Mouse (Mus musculus) left cerebral cortex, postnatal 10 days (tissue): ENCODE measurements at regions not wholly inside any gene's neighbourhood (a gene's known extent, or its start where the extent isn't known, plus 50 kb on each side); places are given as distances from the start of the nearest gene placed in this dataset.
A peak's percentile ranks its signal among the peaks of the same experiment; 100 is the strongest.

ENCODE experiments used
- DNase-seq, 2 experiments: peaks; one replicate each; pipeline ENCODE4 v3.0.0; 2021 to 2022; ENCODE audit warnings: low spot score in 2 of 2, mixed read lengths in 1 of 2; ENCODE audit errors: extremely low spot score in 1 of 2
- intact Hi-C: fragments of 180-260 bp; cut with DNase I; formaldehyde crosslinking; loops from one replicate; pipeline ENCODE4 v1.15.1; 2025

DNA sequence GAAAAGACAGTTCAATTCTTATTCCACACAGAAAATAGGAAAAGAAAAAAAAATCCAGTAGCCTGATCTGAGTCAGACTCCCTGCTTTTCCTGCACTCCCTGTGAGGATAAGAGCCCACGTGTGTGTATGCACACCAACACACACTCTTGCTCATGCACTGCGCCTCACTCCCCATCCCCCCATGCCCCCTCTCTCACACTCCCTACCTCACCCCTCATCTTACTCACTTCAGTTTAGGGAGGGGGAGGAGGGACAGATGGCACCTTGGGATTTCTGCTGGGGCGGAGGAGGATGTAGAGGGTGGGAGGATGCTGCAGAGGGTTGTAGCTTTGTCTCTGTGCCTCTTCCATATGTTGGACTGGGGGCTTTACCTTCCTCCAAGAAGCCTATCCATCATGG, 85.8 kb upstream of the Sulf2 start:
- intact Hi-C loops, result no loop called here

DNA sequence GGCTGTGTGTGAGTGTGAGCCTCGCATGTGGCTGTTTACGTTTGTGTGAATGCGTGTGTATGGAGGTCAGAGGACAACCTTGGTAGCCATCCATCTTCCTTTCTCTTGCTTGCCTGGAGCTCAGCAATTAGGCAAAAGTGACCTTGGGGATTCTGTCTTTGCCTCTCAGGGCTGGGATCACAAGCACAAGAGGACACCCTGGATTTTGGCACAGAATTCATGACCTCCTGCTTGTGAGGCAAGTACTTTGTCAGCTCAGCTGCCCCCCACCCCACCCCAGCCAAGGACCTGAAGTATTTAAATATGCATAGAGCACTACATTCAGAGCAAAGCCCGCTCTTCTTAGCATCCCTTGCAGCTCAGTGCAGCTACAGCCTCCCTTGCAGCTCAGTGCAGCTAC, 84.6 kb upstream of the Sulf2 start:
- intact Hi-C loops, result no loop called here

More for the DNA sequence above, 85.8 kb upstream of the Sulf2 start:
- peak in 1 of 2 experiments; percentile 40 for DNase-seq

DNA sequence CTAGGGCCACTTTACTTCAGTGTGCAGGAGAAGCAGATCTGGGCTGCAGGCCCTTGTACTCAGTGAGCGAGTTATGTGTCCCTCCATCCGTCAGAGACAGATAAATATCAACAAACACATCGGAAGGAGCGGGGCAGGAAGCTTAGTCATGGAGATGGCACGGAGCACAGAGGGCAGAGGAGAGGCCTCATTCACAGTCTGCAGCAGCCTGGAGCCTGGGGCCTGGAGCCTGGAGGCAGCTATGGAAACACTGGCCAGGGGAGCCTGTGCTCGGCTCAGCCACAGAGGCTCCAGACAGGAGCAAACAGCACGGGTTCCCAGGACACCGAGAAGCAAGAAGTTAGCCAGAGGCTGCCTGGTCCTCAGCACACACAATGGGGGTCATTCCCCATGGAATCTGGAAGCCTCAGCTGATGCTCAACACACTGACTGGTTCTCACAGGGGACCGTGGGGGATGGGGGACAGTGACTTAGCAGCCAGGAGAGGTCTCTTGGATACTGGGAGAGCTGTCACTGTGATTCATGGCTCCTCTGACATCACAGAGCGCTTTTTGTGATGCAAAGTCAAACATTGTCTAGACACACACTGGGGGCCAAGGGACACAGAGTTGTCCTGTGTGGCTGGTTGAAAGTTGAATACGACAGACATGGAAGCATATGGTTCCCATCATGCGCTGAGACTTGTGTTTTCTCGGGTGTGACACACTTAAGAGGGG, 82.2 kb upstream of the Sulf2 start:
- DNase-seq, result peak in 1 of 2 experiments; percentile 42
- intact Hi-C loops, result no loop called here

More for the DNA sequence above, 84.6 kb upstream of the Sulf2 start:
- no peak for DNase-seq

DNA sequence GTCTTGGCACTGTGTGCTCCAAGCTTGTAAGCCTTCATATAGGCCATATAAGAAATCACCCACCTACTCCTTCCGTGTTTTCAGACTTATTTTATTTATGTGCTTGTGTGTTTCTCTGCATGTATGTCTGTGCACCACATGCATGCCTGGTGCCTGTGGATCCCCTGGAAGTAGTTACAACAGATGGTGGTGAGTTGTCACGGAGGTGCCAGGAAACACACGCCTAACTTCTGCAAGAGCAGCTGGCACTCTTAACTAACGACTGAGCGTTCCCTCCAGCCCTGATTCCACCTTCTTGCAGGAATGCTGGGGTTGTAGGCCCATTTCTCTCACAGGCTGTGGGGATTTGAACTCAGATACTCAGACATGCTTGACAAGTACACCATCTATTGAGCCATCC, 80.6 kb upstream of the Sulf2 start:
- intact Hi-C loops, result no loop called here
- peak in 1 of 2 experiments; percentile 41 for DNase-seq

DNA sequence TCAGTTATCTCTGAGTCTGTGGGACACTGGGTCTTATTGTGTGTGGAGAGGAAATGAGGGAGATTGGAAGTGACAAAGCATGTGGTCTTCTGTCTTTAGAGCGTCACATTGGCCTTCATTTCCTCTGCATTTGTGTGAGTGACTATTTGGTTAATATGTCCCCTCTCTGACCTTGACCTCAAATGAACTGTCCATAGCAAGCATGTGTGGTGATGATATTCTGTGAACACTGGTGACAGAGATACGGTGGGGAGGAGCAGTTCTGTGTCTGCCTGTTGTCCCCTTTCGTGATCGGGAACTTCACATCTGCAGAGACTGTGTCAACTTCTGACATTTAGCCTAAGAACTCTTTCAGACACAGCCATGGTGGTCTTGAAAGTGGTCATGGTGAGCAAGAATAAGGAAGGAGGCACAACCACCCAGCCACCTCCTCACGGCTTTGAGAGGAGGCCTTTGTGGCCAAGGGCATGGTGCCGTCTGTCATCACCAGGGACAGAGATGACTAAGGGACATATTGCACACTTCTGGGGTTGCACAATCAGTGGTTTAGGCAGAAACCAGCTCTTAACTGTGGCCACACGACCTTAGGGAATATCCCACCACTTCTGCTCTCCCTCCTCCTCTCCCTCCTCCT, 79.2 kb upstream of the Sulf2 start:
- no peak for DNase-seq
- intact Hi-C loops, result no loop called here

DNA sequence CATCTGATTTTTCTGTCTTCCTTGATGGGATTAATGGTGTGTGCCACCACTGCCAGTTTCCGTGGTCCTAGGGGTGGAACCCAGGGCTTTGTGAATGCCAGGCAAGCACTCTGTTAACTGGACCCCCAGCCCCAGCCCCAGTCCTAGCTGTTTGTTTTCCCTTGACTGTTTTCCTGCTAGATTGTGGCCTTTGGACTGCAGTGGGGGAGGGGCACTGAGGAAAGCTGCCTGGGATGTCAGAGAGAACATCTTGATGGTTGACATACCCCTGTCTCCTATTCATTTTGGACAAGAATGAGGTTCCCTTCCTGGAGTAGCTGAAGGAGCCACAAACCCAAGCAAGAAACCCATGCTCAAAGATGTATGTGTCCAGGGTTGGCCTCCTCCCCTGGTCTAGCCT, 77.8 kb upstream of the Sulf2 start:
- no peak for DNase-seq
- intact Hi-C loops, result no loop called here

DNA sequence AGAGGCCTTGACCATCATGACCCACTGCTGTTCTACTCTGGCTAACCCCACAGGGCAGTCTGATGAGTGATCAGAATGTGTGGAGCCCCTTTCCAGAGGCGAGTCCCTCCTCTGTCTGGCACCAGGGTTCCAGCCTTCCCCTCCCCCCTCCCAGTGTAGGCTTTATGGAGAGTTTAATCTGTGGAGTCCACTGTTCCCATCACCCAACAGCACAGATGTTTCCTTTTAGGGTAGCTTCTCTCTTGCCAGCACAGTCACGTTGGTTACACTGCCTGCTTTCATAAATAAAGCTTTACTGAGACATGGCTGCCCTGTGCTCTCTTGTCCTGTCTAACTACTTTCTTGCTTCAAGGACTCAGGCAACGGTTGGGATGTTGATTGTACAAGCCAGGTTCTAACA, 76.9 kb upstream of the Sulf2 start:
- intact Hi-C loops, result no loop called here
- no peak for DNase-seq

DNA sequence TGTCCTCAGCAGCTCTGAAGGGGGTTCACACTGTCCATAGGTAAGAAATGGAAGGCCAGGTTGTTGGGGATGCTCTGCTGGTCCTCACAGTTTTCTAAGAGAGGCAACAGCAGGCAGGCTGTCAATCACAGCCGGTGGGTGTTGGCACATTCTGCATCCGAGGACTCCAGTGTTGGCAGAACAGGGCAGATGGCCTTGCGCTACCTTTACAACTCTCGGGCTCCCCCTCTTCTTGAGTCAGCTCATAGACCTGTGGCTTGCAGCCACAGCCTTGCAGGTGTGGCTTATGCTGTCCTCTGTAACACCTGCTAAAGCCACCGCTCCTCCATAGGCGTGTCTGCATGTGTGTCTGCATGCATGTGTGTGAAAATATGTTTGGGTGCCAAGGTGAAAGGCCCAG, 75.2 kb upstream of the Sulf2 start:
- intact Hi-C loops, result no loop called here

DNA sequence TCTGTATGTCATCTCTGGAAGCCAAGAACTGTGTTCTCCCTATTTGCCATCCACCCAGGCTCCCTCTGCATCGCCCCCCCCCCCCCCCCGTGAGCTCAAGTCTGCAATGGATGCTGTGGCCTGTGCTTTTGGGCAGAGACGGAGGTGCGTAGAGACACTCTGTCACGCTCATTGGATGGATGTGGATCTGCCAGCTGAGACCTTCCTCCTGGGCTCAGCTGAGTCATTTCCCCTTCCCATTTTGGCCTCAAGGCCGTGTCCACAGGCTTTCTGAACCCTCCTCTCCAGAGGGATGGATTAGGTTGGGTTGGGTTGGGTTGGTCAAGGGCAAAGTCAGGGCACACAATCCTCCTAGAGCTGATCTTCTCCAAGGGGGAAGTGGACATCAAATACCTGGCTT, 72.9 kb upstream of the Sulf2 start:
- DNase-seq, result no peak
- intact Hi-C loops, result no loop called here

More for the DNA sequence above, 75.2 kb upstream of the Sulf2 start:
- DNase-seq, result no peak

DNA sequence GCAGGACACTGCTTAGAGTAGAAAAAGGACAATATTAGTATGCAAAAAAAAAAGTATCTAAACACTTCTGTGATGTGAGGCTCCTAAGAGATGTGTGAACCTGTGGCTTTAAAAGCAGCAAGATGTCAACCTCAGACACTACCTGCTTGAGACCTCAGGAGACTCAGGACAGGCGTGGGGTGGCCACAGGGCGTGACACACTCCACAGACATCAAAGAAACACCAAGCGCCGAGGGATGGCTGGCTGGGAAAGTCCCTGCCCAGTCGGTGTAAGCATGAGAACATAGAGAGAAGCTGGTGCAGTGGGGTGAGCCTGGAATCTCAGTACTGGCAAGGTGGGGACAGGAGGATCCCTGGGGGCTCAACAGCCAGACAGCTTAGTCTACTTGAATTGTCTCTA, 72.0 kb upstream of the Sulf2 start:
- no peak for DNase-seq
- intact Hi-C loops, result no loop called here

DNA sequence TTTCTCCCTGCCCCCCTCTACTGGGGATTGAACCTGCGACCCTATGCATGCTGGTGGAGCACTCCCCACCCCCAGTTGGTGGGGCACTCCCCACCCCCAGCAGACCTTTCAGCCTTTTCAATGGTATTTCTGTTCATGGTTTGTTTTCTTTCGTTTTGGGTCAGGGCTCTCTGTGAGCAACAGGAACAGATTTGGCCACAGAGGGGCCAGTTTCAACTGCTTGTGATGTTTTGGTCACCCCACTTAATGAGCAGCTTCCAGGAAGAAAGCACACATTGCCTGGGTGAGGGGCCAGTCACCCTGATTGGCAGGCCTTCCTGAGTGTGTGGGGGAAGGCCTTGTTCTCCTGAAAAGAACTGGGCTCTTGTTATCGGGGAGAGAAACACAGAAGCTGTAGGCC, 71.5 kb upstream of the Sulf2 start:
- intact Hi-C loops, result no loop called here
- no peak for DNase-seq

DNA sequence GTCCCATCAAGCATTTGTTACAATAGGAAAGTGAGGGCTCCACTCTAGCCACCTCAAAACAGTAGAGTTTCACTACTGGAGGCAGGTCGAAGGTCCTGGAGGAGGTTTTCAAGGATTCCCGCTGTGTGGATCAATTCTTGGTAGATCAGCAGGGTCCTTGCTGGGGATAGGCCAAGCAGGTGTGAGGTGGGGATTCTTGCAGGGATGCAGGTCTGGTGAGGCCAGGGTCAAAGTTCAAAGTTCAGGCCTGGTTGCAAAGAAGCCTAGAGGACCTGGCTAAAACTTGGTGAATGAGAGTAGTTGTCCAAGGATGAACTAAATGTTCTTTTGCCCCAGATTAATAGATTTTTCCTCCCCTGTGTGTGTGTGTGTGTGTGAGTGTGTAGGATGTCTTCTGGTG, 70.9 kb upstream of the Sulf2 start:
- no peak for DNase-seq
- intact Hi-C loops, result no loop called here

DNA sequence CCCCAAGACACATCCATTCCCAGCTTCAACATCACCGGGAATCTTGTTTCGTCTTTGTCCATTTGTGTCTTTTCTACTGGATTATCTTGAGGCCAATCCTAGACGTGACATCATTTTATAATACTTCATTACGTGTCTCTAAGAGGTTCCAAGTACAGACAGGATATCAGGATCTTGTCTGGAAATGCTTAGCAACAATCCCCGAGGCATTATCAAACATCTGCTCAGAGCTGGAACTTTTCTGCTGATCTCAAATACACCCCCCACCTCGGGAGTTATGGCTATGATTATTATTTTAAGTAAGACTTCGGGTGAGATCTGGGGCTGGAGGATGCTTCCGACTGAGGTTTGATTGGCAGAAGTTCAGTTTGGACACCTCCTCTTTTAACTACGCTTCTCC, 69.9 kb upstream of the Sulf2 start:
- DNase-seq, result no peak
- intact Hi-C loops, result no loop called here

DNA sequence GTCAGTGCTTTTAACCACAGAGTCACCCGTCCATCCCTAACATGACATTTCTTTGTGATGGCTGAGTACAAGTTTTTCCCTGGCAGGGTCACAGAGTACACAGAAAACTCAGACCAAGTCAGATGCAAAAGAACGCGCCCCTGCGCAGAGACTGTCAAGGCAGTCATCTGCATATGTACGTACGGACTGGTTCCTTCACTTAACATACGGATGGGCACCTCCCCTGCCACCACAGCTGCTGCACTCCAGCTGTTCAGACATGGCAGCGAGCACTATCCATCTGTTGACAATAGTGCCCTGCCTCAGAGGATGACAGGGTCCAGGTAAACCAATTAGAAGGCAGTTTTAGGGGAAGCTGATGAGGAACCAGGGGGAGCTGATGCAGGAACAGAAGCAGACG, 63.3 kb upstream of the Sulf2 start:
- DNase-seq, result no peak
- intact Hi-C loops, result no loop called here

DNA sequence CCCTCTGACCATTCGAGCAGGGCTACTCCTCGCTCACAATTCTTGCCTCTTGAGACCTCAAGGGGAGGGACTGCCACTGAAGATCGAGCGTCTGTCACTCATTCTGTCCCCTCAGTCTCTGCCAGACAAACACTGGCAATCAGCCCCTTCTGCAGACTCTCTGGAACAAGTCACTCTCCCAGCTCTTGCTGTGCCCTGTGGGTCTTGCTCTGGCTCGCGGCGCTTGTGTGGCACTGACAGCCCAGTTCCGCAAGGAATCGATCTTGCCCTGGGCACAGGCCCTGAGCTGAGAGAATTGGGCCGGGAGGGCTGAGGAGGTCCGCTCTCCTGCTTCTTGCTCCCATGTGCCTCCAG, 61.0 kb upstream of the Sulf2 start:
- no peak for DNase-seq
- intact Hi-C loops, result no loop called here

DNA sequence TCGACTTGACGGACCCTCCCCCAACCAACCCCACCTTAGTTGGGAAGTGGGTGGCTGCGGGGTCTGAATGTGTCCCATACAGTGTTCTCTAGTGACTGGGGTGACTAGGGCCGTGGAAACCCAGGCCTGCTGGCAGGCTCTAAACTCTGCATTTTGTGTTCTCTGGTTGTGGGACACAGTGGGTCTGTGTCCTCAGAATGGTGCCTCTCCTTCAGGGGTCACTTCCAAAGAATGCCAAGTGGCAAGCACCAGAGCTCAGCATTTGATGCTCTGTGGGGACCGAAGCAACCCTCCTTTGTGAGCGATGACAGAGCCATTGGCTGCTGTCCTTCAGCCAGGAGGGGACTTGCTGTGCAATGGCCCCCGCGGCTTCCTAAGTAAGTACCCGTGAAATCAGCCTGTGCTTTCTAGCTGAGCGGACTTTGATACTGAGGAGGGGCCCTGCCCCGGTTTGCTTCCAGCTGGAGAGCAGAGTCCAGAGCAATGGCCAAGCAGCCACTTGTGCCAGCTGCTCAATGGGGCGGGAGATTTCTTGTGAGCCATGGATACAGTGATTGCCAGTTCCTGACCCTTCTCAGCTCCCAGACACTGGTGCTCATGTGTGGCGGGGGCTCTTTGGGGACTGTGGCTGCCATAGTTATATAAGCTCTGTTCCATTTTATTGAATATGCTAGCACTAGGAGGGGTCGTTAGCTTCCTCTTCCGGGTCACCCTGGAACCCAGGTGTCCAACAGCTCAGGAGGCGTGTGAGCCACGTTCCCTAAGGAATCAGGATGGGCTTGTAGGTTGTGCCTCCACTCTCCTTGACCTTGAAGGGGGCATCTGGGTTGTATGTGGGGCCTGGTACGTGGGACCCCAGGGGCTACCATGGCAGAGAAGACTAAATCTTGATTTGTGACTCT, 60.4 kb upstream of the Sulf2 start:
- intact Hi-C loops, result no loop called here
- DNase-seq, result peak in 1 of 2 experiments; percentile 47

DNA sequence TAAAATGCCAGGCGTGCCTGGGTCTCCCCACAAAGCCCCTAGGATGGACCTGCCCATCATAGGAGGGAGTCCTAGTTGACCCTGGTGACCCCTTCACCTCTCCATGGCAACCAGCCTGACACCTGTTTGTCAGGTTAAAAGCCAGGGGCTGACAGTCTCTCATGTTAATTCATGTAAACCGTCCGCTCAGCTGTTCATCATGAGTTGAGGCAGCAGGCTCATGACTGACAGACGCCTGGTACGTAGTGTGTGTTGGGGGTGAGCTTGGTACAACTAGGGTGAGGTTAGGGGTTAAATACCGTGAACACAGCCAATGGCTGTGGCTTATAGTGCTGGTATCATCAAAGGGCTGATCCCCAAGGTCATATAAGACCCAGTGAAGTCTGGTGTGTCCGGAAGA, 59.7 kb upstream of the Sulf2 start:
- intact Hi-C loops, result no loop called here

DNA sequence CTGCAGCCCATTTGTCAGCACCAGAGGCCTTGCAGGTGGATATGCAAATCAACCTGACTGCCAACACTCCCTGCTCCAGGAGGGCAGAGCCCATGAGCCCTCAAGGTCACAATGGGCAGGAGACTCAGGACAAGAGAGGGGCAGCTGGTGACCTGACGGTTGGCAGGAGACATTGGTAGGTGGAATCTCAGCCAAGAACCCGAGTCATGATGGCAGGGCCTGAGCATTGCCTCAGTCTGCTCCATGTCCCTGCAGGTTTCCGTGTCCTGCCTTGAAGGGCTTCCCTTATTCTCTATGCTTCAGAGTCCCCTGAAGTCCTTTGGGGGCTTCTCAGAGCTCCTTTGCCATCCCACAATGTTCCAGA, 51.7 kb upstream of the Sulf2 start:
- DNase-seq, result no peak
- intact Hi-C loops, result no loop called here

More for the DNA sequence above, 59.7 kb upstream of the Sulf2 start:
- DNase-seq, result no peak

DNA sequence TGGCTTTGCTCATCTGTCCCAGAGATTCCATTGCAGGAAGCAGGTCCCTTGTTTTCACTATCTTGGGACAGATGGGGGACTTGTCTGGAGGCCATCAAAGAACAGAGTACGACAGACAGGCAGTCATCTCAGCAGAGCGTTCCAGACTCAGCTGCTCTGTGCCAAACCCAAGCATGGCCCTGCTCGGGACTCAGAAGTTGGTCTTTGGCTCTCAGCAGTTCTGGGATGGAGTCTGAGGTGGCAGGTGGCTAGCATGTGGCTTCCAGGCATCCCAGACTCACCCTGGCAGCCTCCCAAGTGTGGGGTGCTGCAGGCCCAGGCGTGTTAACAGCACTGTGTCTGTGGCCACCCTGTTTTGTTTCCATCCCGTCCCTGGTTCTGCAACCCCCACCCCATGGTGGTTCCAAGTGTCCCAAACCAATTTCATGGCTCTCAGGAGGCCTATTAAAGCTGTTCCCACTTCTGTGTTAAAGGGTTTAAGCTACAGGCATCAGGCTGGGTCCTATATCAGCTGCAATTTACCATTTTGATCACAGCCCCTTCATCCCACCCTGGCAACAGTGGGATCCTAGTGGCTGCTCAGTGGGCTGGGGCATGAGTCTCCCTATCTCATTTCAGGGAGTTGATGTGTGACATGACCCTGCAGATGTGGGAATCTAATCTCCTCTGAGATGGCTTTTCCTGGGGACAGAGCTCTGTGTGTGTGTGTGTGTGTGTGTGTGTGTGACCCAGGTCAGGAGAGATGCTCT, 51.1 kb upstream of the Sulf2 start:
- intact Hi-C loops, result no loop called here
- DNase-seq, result no peak
